Mouse (Mus musculus) heart, embryonic 14.5 days (tissue): ENCODE measurements around the gene Msl1. TPM values are rescaled to one million over a fixed set of nuclear protein-coding genes. Genes with fewer than 3 reads are reported as not detected.

Source experiments
- ATAC-seq: fragments of 200-750 bp; cut with Nextera tagmentation; 2 replicates; pipeline ENCODE4 v1.8.0; 2017; ENCODE audit warnings: low read depth, moderate TSS enrichment; ENCODE audit not compliant: insufficient number of reproducible peaks, insufficient read depth, low FRiP score
- H3K27ac ChIP-seq, 2 experiments: fragments of 200-500 bp in 1 of 2; fragments of 300-500 bp in 1 of 2; sonication (generic) in 1 of 2; replicated peaks in 1 of 2; 2 replicates each; pipeline ENCODE4 v1.5.1; 2012 to 2014; ENCODE audit warnings: low read depth in 2 of 2, low read length in 2 of 2, control low read depth in 1 of 2, mild to moderate bottlenecking in 1 of 2, mixed read lengths in 1 of 2; ENCODE audit not compliant: control insufficient read depth in 1 of 2, insufficient read depth in 1 of 2
- H3K27me3 ChIP-seq: fragments of 300-500 bp; sonication (generic); 2 replicates; pipeline ENCODE4 v1.6.1; 2014; ENCODE audit warnings: mild to moderate bottlenecking, low read length, control low read depth; ENCODE audit not compliant: control insufficient read depth, insufficient read depth
- H3K36me3 ChIP-seq: fragments of 300-500 bp; sonication (generic); 2 replicates; pipeline ENCODE4 v1.6.1; 2014; ENCODE audit warnings: mild to moderate bottlenecking, control low read depth, low read length, mixed read lengths; ENCODE audit not compliant: control insufficient read depth, insufficient read depth
- H3K4me1 ChIP-seq, 2 experiments: fragments of 200-500 bp in 1 of 2; fragments of 300-500 bp in 1 of 2; sonication (generic) in 1 of 2; 2 replicates each; pipeline ENCODE4 v1.6.1; 2012 to 2014; ENCODE audit warnings: low read length in 2 of 2, control low read depth in 1 of 2, mixed read lengths in 1 of 2; ENCODE audit not compliant: control insufficient read depth in 2 of 2, insufficient read depth in 2 of 2
- H3K4me2 ChIP-seq: fragments of 300-500 bp; sonication (generic); 2 replicates; pipeline ENCODE4 v1.6.1; 2014; ENCODE audit warnings: mild to moderate bottlenecking, low read length
- H3K4me3 ChIP-seq, 2 experiments: fragments of 200-500 bp in 1 of 2; fragments of 300-500 bp in 1 of 2; sonication (generic) in 1 of 2; 2 replicates each; pipeline ENCODE4 v1.5.1; 2012 to 2014; ENCODE audit warnings: low read length in 2 of 2, mild to moderate bottlenecking in 2 of 2, control low read depth in 1 of 2, low read depth in 1 of 2, moderate library complexity in 1 of 2; ENCODE audit not compliant: control insufficient read depth in 1 of 2, insufficient read depth in 1 of 2
- H3K9ac ChIP-seq: fragments of 300-500 bp; sonication (generic); 2 replicates; pipeline ENCODE4 v1.6.1; 2014; ENCODE audit warnings: mild to moderate bottlenecking, low read length
- H3K9me3 ChIP-seq: fragments of 300-500 bp; sonication (generic); 2 replicates; pipeline ENCODE4 v1.6.1; 2016; ENCODE audit warnings: low read length, control low read depth; ENCODE audit not compliant: control insufficient read depth
- WGBS: fragments of 180-500 bp; shearing (Covaris S2); extraction: QIAGEN DNeasy Blood & Tissue Kit; methylation state at CpG from one replicate; pipeline ENCODE4 v1.1.7; 2014; 5-methylcytosine and 5-hydroxymethylcytosine counted together
- polyA plus RNA-seq: library from polyadenylated mRNA; unstranded; fragments of >200 nt; fragmentation: Nextera tagmentation; extraction: Ambion mirVana; gene quantifications from 2 replicates; pipeline ENCODE4 v1.2.1, GENCODE M21; 2014

The Msl1 gene
- polyA plus RNA-seq, 1 experiment from 2014 or later = 15.3 TPM

- no peak overlapping the region for H3K27ac ChIP-seq
- no peaks in the 10 kb centered on the region for H3K36me3 ChIP-seq
- H3K4me1 ChIP-seq = peaks cover 4 to 15% of the 10 kb centered on the region in 2 experiments
- H3K4me2 ChIP-seq = 0 out of 2 replicates have a peak overlapping the region, but pooled peaks have one; percentile 39
- H3K9ac ChIP-seq = peak overlapping the region; percentile 25; the same call in 1 of the 2 replicates
- no peaks in the 10 kb centered on the region for H3K27me3 ChIP-seq
- no peak for ATAC-seq
- 67% methylated on average over 26 of the region's 26 CpGs for WGBS
- H3K9me3 ChIP-seq = no peaks in the 10 kb centered on the region
- H3K4me3 ChIP-seq = no peak overlapping the region
Measured at GRCm38 (mm10) chr11:98850100-98851093, 55.1 kb downstream of the Msl1 start.

DNA sequence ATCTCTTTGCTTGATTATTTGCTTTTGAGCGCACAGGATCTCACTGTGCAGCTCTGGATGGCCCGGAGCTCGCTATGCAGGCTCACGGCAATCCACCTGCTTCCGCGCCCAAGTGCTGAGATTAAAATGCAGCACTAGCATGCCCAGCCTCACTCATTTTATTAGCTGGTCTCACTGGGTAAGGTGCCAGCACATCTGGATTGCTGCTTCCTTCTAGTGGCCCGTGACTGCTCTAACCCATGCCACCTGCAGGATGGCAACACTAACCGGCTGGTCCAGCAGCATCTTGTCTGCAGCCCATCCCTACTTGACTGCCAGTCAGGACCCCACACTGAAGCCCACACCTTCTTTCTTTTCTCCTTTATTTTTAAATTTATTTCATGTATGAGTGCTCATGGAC lies 58.8 kb downstream of the Msl1 start:
- H3K36me3 ChIP-seq = no peaks in the 10 kb centered on the region
- WGBS = 90% methylated on average over 8 of the region's 8 CpGs
- no peaks in the 10 kb centered on the region for H3K9me3 ChIP-seq

DNA sequence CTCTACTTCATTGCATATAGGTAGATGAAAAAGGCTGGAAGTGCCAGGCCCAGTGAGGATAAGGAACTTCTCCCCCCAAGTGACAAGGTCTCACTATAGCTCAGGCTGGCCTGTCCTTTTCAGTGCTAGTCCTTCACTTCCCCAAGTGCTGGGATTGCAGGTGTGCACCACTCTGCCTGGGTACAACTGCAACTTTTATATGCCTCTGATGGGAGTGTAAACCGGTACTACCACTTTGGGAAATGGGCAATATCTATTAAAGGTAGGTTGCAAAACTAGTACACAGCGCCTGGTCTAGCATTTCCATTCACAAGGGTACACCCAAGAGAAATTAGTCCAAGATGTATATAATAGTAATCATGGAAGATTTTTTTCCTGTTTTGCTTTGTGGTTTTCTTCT lies 59.3 kb downstream of the Msl1 start:
- no peak for ATAC-seq
- Histone ChIP-seq H3K4me1 (peaks cover 0 to 10% of the 10 kb centered on the region in 2 experiments; a peak in 1 of 4 replicates), H3K27me3 (no peaks in the 10 kb centered on the region), H3K4me2 (no peak overlapping the region), H3K9me3 (no peaks in the 10 kb centered on the region), H3K36me3 (no peaks in the 10 kb centered on the region), H3K9ac (no peak overlapping the region), H3K4me3 (no peak overlapping the region), H3K27ac (no peak overlapping the region)
- 88% methylated on average over 2 of the region's 2 CpGs for WGBS

More for the DNA sequence above, 58.8 kb downstream of the Msl1 start:
- ATAC-seq = no peak
- peaks cover 3 to 16% of the 10 kb centered on the region in 2 experiments for H3K4me1 ChIP-seq
- H3K27ac ChIP-seq = no peak overlapping the region
- no peak overlapping the region for H3K4me3 ChIP-seq
- no peak overlapping the region for H3K9ac ChIP-seq
- no peak overlapping the region for H3K4me2 ChIP-seq
- no peaks in the 10 kb centered on the region for H3K27me3 ChIP-seq

Other genes starting within 250 kb of the Msl1 start
- 0.19 TPM in 1 of 2 replicates, not detected in the other for gene Ikzf3, start 249.5 kb upstream of the Msl1 start, polyA plus RNA-seq
- 0.16 and 0.47 TPM in 2 replicates for gene Zpbp2, start 244.4 kb upstream of the Msl1 start, polyA plus RNA-seq
- 9.4 and 11.3 TPM in 2 replicates for gene Ormdl3, start 208.1 kb upstream of the Msl1 start, polyA plus RNA-seq
- not detected in 2 replicates for gene Lrrc3c, start 197.2 kb upstream of the Msl1 start, polyA plus RNA-seq
- gene Gm12355, start 169.9 kb upstream of the Msl1 start, polyA plus RNA-seq = 0.68 TPM in 1 of 2 replicates, not detected in the other
- gene Gsdma3, start 169.2 kb upstream of the Msl1 start, polyA plus RNA-seq = not detected in 2 replicates
- gene Gsdma2, start 148.8 kb upstream of the Msl1 start, polyA plus RNA-seq = not detected in 2 replicates
- gene Gsdma, start 131.2 kb upstream of the Msl1 start, polyA plus RNA-seq = not detected in 2 replicates
- gene Psmd3, start 113.0 kb upstream of the Msl1 start, polyA plus RNA-seq = 95.3 and 120 TPM in 2 replicates
- not detected in 2 replicates for gene Csf3, start 94.3 kb upstream of the Msl1 start, polyA plus RNA-seq
- gene Med24, start 66.1 kb upstream of the Msl1 start, polyA plus RNA-seq = 28.5 and 31.0 TPM in 2 replicates
- 45.3 and 55.6 TPM in 2 replicates for gene Thra, start 54.9 kb upstream of the Msl1 start, polyA plus RNA-seq
- 6.0 and 6.4 TPM in 2 replicates for gene Nr1d1, start 20.2 kb upstream of the Msl1 start, polyA plus RNA-seq
- 22.6 and 22.9 TPM in 2 replicates for gene Casc3, start 9.4 kb downstream of the Msl1 start, polyA plus RNA-seq
- 0.82 and 0.95 TPM in 2 replicates for gene Rapgefl1, start 41.3 kb downstream of the Msl1 start, polyA plus RNA-seq
- gene Wipf2, start 68.1 kb downstream of the Msl1 start, polyA plus RNA-seq = 3.1 and 3.2 TPM in 2 replicates
- 15.6 and 17.5 TPM in 2 replicates for gene Cdc6, start 112.3 kb downstream of the Msl1 start, polyA plus RNA-seq
- 31.4 and 33.4 TPM in 2 replicates for gene Rara, start 132.3 kb downstream of the Msl1 start, polyA plus RNA-seq
- gene Gjd3, start 187.5 kb downstream of the Msl1 start, polyA plus RNA-seq = 1.00 and 2.3 TPM in 2 replicates
- gene Top2a, start 228.7 kb downstream of the Msl1 start, polyA plus RNA-seq = 169 and 174 TPM in 2 replicates
- 315 and 373 TPM in 2 replicates for gene Igfbp4, start 245.7 kb downstream of the Msl1 start, polyA plus RNA-seq